Mouse (Mus musculus) myocyte (in vitro differentiated cells): ENCODE measurements around the gene Rnf215.

Experiments
- CEBPB ChIP-seq: IDR thresholded peaks from 2 replicates; pipeline ENCODE4 v1.6.1; 2011; ENCODE audit warnings: mild to moderate bottlenecking, moderate library complexity; ENCODE audit not compliant: poor library complexity, insufficient read depth, severe bottlenecking
- MAX ChIP-seq: IDR thresholded peaks from one replicate; pipeline ENCODE4 v1.6.1; 2011; ENCODE audit warnings: low read depth, mild to moderate bottlenecking, control low read depth
- POLR2A ChIP-seq: IDR thresholded peaks from one replicate; pipeline ENCODE4 v1.6.1; 2011; ENCODE audit warnings: low read depth, mild to moderate bottlenecking, control low read depth, moderate library complexity; ENCODE audit not compliant: insufficient read length
- SRF ChIP-seq: IDR thresholded peaks from one replicate; pipeline ENCODE4 v1.6.1; 2011; ENCODE audit warnings: low read depth; ENCODE audit not compliant: control insufficient read depth, insufficient read length
- USF1 ChIP-seq: IDR thresholded peaks from one replicate; pipeline ENCODE4 v1.6.1; 2011; ENCODE audit warnings: low read depth, mild to moderate bottlenecking, control low read depth, moderate library complexity

DNA sequence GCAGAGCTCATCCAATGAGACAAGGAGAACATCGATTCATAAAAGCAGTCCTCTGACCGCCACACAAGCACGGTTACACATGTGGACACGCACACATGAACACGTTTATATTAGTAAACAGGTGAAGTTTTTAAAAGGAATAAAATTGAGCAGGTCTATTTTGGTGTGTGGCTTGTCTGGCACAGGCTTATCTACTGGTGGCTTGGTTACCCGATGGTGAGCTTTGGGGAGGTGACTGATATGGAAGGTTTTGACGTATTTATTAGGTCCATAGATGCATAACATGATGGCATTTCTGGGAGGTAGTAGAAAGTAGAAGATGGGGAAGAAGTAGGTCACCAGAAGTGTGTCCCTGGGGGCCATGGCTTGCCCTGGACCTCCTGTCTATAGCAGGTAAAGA is 18.7 kb downstream of the Rnf215 start:
- TF ChIP-seq CEBPB = no peak
- no peak for TF ChIP-seq MAX
- no peak for TF ChIP-seq POLR2A
- no peak for TF ChIP-seq SRF
- TF ChIP-seq USF1 = no peak
